Mouse (Mus musculus) CH12.LX (cell line): ENCODE results near the gene Ttll8. TPM values are rescaled to one million over a fixed set of nuclear protein-coding genes. Genes with fewer than 3 reads are reported as not detected.

Experiments used
- DNase-seq: peaks from one replicate; pipeline ENCODE4 v3.0.0-alpha.2; 2013; ENCODE audit errors: extremely low read depth
- H3K27ac ChIP-seq: 2 replicates; pipeline ENCODE4 v1.5.1; 2012; ENCODE audit warnings: low read depth, mild to moderate bottlenecking, control low read depth, moderate library complexity; ENCODE audit not compliant: insufficient read depth
- H3K27me3 ChIP-seq: replicated peaks from 2 replicates; pipeline ENCODE3; 2012; ENCODE audit warnings: inconsistent platforms
- H3K36me3 ChIP-seq, 2 experiments: replicated peaks in 1 of 2; 2 replicates each; pipeline versions ENCODE3 to v1.6.1; 2012; ENCODE audit warnings: inconsistent platforms in 1 of 2, low read length in 1 of 2, mild to moderate bottlenecking in 1 of 2, mixed read lengths in 1 of 2, moderate library complexity in 1 of 2; ENCODE audit not compliant: control insufficient read depth in 1 of 2, insufficient read depth in 1 of 2
- H3K4me1 ChIP-seq, 2 experiments: 2 replicates each; pipeline ENCODE4 v1.6.1; 2012; ENCODE audit warnings: inconsistent platforms in 1 of 2, moderate library complexity in 1 of 2; ENCODE audit not compliant: insufficient read depth in 2 of 2, control insufficient read depth in 1 of 2
- H3K4me2 ChIP-seq: 2 replicates; pipeline ENCODE4 v1.6.1; 2012; ENCODE audit warnings: low read depth, mild to moderate bottlenecking, control low read depth; ENCODE audit not compliant: poor library complexity, insufficient read depth, severe bottlenecking
- H3K4me3 ChIP-seq, 3 experiments: fragments of 150-350 bp in 1 of 3; sonication (generic) in 1 of 3; replicated peaks in 1 of 3; 2 replicates each; pipeline versions ENCODE3 to v1.5.1; 2011 to 2012; ENCODE audit warnings: low read depth in 2 of 3, low read length in 2 of 3, mild to moderate bottlenecking in 2 of 3, moderate library complexity in 2 of 3, control low read depth in 1 of 3, improper control_type of control experiment in 1 of 3, inconsistent platforms in 1 of 3, mixed read lengths in 1 of 3; ENCODE audit not compliant: poor library complexity in 1 of 3
- H3K79me2 ChIP-seq: replicated peaks from 2 replicates; pipeline ENCODE4 v1.6.1; 2012; ENCODE audit warnings: mild to moderate bottlenecking, moderate library complexity; ENCODE audit not compliant: control insufficient read depth, poor library complexity, insufficient read depth, severe bottlenecking; ENCODE audit errors: extremely low read depth
- H3K9ac ChIP-seq: 2 replicates; pipeline ENCODE4 v1.6.1; 2012; ENCODE audit warnings: low read depth, mild to moderate bottlenecking, control low read depth, moderate library complexity; ENCODE audit not compliant: insufficient read depth
- H3K9me3 ChIP-seq: replicated peaks from 2 replicates; pipeline ENCODE3; 2012; ENCODE audit warnings: low read length, inconsistent platforms, mixed read lengths
- CHD1 ChIP-seq: IDR thresholded peaks from 2 replicates; pipeline ENCODE4 v1.6.1; 2012; ENCODE audit warnings: low read depth, low read length, improper control_type of control experiment, inconsistent platforms
- CTCF ChIP-seq, 2 experiments: IDR thresholded peaks in 1 of 2; conservative IDR thresholded peaks in 1 of 2; 2 replicates each; pipeline ENCODE4 v1.5.1; 2011 to 2012; ENCODE audit warnings: low read depth in 2 of 2, low read length in 2 of 2, improper control_type of control experiment in 1 of 2, inconsistent platforms in 1 of 2, mild to moderate bottlenecking in 1 of 2, moderate library complexity in 1 of 2
- E2F4 ChIP-seq: IDR thresholded peaks from 2 replicates; pipeline ENCODE4 v1.6.1; 2011; ENCODE audit warnings: low read depth, low read length, improper control_type of control experiment; ENCODE audit not compliant: insufficient replicate concordance
- EP300 ChIP-seq: IDR thresholded peaks from 2 replicates; pipeline ENCODE4 v1.6.1; 2011; ENCODE audit warnings: low read length, improper control_type of control experiment
- IRF4 ChIP-seq: IDR thresholded peaks from 2 replicates; pipeline ENCODE4 v1.6.1; 2014; ENCODE audit warnings: low read depth, mild to moderate bottlenecking, inconsistent platforms, low read length, improper control_type of control experiment
- JUND ChIP-seq: conservative IDR thresholded peaks from 2 replicates; pipeline ENCODE4 v1.6.1; 2011; ENCODE audit warnings: low read depth, low read length, improper control_type of control experiment
- KAT2A ChIP-seq: IDR thresholded peaks from 2 replicates; pipeline ENCODE4 v1.6.1; 2012; ENCODE audit warnings: low read length, improper control_type of control experiment, inconsistent platforms; ENCODE audit not compliant: insufficient replicate concordance
- MAX ChIP-seq: IDR thresholded peaks from 2 replicates; pipeline ENCODE4 v1.6.1; 2011; ENCODE audit warnings: low read length, improper control_type of control experiment
- MAZ ChIP-seq: IDR thresholded peaks from 2 replicates; pipeline ENCODE4 v1.6.1; 2012; ENCODE audit warnings: low read depth, mild to moderate bottlenecking, inconsistent platforms, low read length, improper control_type of control experiment, moderate library complexity
- MXI1 ChIP-seq: IDR thresholded peaks from 2 replicates; pipeline ENCODE4 v1.6.1; 2011; ENCODE audit warnings: mild to moderate bottlenecking, low read depth, low read length, improper control_type of control experiment
- MYC ChIP-seq: IDR thresholded peaks from 2 replicates; pipeline ENCODE4 v1.6.1; 2011; ENCODE audit warnings: low read depth, mild to moderate bottlenecking, improper control_type of control experiment, low read length
- NELFE ChIP-seq: IDR thresholded peaks from 2 replicates; pipeline ENCODE4 v1.6.1; 2011; ENCODE audit warnings: low read depth, low read length, improper control_type of control experiment
- NRF1 ChIP-seq: IDR thresholded peaks from 2 replicates; pipeline ENCODE4 v1.6.1; 2014; ENCODE audit warnings: low read depth, mild to moderate bottlenecking, inconsistent platforms, low read length, improper control_type of control experiment, moderate library complexity
- POLR2A ChIP-seq: IDR thresholded peaks from 2 replicates; pipeline ENCODE4 v1.6.1; 2011; ENCODE audit warnings: low read depth, mild to moderate bottlenecking, improper control_type of control experiment, low read length
- POLR2AphosphoS2 ChIP-seq: IDR thresholded peaks from 2 replicates; pipeline ENCODE4 v1.6.1; 2011; ENCODE audit warnings: low read depth, low read length, improper control_type of control experiment
- RAD21 ChIP-seq: IDR thresholded peaks from 2 replicates; pipeline ENCODE4 v1.6.1; 2011; ENCODE audit warnings: low read depth, mild to moderate bottlenecking, low read length, improper control_type of control experiment, moderate library complexity
- SMC3 ChIP-seq: IDR thresholded peaks from 2 replicates; pipeline ENCODE4 v1.6.1; 2011; ENCODE audit warnings: low read depth, low read length, improper control_type of control experiment
- TCF12 ChIP-seq: IDR thresholded peaks from 2 replicates; pipeline ENCODE4 v1.6.1; 2014; ENCODE audit warnings: low read depth, mild to moderate bottlenecking, inconsistent platforms, low read length, improper control_type of control experiment
- USF2 ChIP-seq: conservative IDR thresholded peaks from 2 replicates; pipeline ENCODE4 v1.6.1; 2011; ENCODE audit warnings: low read depth, low read length, improper control_type of control experiment
- ZC3H11A ChIP-seq: IDR thresholded peaks from 2 replicates; pipeline ENCODE4 v1.6.1; 2012; ENCODE audit warnings: low read depth, mild to moderate bottlenecking, inconsistent platforms, low read length, improper control_type of control experiment
- ZNF384 ChIP-seq: IDR thresholded peaks from 2 replicates; pipeline ENCODE4 v1.6.1; 2012; ENCODE audit warnings: low read depth, low read length, improper control_type of control experiment, inconsistent platforms
- dilution Hi-C: fragments of 300-500 bp; cut with MboI; formaldehyde crosslinking; loops from 2 replicates; pipeline ENCODE4 v1.14.3; 2020; ENCODE audit warnings: low sequenced_read_pairs; ENCODE audit not compliant: extremely low pct_unique_long_range_greater_than_20kb, extremely low pct_ligation_motif_present
- in situ Hi-C: fragments of 300-500 bp; cut with MboI; formaldehyde crosslinking; loops from 3 replicates; pipeline ENCODE4 v1.14.3; 2019; ENCODE audit warnings: low sequenced_read_pairs, low pct_ligation_motif_present, low pct_unique_long_range_greater_than_20kb, mixed read lengths
- polyA plus RNA-seq: library from polyadenylated mRNA; unstranded; fragments of >175 nt; gene quantifications from 2 replicates; pipeline ENCODE4 v1.2.1, GENCODE M21; 2012; ENCODE audit warnings: low read depth; ENCODE audit not compliant: insufficient read length
- total RNA-seq, 2 experiments: library from RNA; depleted of rRNA; stranded (reverse); fragments of 300-350 nt in 1 of 2; fragments of >200 nt in 1 of 2; gene quantifications; 2 replicates each; pipeline ENCODE4 v1.2.3; 2012 to 2014

Ttll8 gene
- total and polyA plus RNA-seq, 3 experiments: not detected

DNA sequence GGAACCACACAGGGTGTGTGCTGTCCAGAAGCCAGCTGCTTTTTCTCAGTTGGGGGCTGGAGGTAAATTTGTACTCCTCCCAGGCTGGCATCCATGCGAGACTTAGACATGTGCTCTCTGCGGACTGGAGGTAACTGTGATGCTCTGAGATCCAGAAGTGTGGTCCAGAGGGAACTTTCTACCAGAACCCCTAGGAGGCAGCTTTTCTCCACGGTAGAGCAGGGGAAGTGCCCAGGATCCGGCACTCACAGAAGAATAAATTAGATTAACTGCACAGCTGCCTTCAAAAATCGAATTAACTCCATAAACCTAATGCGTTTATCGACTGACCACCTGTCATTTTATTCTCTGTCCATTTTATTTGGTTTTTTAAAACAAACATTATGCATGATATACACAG lies 20.1 kb downstream of the Ttll8 start:
- Histone ChIP-seq H3K4me3 (no peak overlapping the region), H3K4me1 (no peaks in the 10 kb centered on the region), H3K4me2 (no peak overlapping the region), H3K27me3 (peaks cover 69% of the 10 kb centered on the region), H3K9ac (no peak overlapping the region), H3K79me2 (no peaks in the 10 kb centered on the region), H3K9me3 (peaks cover 2% of the 10 kb centered on the region), H3K27ac (no peak overlapping the region), H3K36me3 (no peaks in the 10 kb centered on the region)
- DNase-seq: no peak
- TF ChIP-seq CTCF (conservative IDR thresholded peaks at IDR 0.05 in 1 of 2, IDR thresholded peaks at IDR 0.05 in 1 of 2; ENCODE audit: low read depth in 2 of 2, low read length in 2 of 2): peak in 1 of 2 experiments; percentile 43; a peak in 2 of 4 replicates
- TF ChIP-seq ZNF384: no peak
- TF ChIP-seq MAZ: no peak
- TF ChIP-seq POLR2AphosphoS2: no peak
- TF ChIP-seq SMC3: peak; percentile 21; the same call in 1 of the 2 replicates
- no peak for TF ChIP-seq ZC3H11A
- no peak for TF ChIP-seq MAX
- no peak for TF ChIP-seq EP300
- TF ChIP-seq IRF4: no peak
- TF ChIP-seq POLR2A: no peak
- no peak for TF ChIP-seq USF2
- TF ChIP-seq CHD1: no peak
- TF ChIP-seq JUND: no peak
- peak; percentile 48 for TF ChIP-seq RAD21
- dilution Hi-C loops (no loop called here), in situ Hi-C loops (no loop called here)

GRCm38 (mm10) chr15:88932667-88933066 lies 21.6 kb downstream of the Ttll8 start:
- H3K9ac ChIP-seq: no peak overlapping the region
- H3K4me2 ChIP-seq: no peak overlapping the region
- H3K27ac ChIP-seq: no peak overlapping the region
- H3K27me3 ChIP-seq: peaks cover 66% of the 10 kb centered on the region
- no peaks in the 10 kb centered on the region for H3K36me3 ChIP-seq
- no peaks in the 10 kb centered on the region for H3K4me1 ChIP-seq
- in situ Hi-C loops (no loop called here), dilution Hi-C loops (no loop called here)
- TF ChIP-seq TCF12 (no peak), CHD1 (no peak), SMC3 (no peak), E2F4 (no peak), KAT2A (no peak), EP300 (no peak), MYC (no peak), NELFE (no peak), MXI1 (no peak), ZNF384 (no peak), NRF1 (no peak), USF2 (no peak)
- no peaks in the 10 kb centered on the region for H3K79me2 ChIP-seq
- no peak for DNase-seq
- peaks cover 7% of the 10 kb centered on the region for H3K9me3 ChIP-seq
- no peak overlapping the region for H3K4me3 ChIP-seq
